Mouse (Mus musculus) skeletal muscle tissue, adult 2 months (tissue): ENCODE results near the gene Ccnt1.

Experiments
- DNase-seq: peaks from one replicate; pipeline ENCODE4 v3.0.0-alpha.2; 2012; ENCODE audit warnings: low read depth, low spot score

Gene Ccnt1

DNA sequence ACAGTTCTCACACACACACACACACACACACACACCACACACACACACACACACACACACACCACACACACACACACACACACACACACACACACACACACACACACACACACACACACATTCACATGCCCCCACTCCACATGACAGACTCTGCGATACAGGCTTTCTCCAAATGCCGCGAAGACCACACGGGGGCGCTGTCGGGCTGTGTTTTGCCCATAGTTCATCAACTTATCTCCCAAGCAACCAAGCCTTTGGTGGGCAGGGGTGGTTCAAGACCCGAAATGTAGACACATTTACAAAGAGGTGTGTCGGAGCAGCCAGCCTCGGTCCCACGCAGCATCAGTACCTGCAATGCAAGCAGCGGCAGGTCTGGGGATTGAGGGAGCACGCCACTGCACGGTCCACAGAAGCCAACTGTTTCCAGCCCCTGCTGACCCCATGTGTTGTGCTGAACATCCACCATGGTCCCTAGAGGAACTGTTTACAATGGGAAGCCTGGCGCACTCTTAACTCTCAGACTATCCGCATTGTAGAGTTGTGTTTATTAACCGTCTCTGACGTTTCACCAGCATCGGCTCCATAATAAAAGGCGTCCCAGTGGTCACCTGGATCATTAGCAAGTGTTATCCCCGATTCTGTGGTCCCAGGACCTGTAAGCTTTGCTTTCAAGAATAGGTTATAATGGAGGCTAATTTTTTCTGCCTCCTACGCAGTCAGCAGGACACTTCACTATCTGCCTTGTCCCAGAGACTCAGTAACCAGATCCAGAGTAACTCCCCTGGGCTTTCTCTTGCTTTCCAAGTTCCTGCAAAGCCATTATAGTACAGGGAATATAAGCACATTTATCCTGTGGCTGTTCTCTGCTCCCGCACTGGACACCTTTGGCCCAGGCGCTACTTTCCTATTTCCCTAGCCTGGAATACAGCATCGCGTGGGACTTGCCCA lies 60.0 kb downstream of the Ccnt1 start:
- peak; percentile 67 for DNase-seq

DNA sequence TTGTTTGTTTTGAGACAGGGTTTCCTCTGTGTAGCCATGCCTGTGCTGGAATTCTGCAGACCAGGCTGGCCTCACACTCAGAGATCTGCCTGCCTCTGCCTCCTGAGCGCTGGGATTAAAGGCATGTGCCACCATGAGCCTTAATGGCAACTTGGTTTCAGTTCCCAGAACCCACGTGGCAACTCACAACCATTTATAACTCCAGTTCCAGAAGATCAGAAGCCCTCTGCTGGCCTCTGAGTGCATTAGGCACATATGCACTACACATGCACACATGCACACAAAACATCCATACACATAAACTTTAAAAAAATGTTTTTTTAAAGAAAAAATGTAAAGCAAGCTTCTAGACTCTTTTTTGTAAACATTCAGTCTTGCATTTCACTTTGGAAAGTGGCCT lies 61.3 kb downstream of the Ccnt1 start:
- no peak for DNase-seq

DNA sequence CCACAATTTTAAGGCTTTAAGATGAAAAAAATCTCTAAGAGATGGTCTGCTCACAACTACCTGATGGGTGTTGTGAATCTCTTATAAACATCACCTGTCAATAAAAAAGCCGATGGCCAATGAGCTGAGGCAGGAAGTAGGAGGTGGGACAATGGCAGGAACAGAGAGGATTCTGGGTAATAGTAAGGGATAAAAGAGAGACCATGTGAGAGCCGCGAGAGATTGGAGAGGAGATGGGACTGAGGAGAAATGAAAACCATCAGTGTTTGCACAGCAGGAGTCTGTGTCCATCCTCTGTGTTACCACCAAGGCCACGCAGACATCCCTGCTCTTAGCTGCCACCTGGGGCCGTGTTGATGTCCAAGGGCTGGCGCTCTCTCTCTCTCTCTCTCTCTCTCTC lies 63.4 kb downstream of the Ccnt1 start:
- no peak for DNase-seq

DNA sequence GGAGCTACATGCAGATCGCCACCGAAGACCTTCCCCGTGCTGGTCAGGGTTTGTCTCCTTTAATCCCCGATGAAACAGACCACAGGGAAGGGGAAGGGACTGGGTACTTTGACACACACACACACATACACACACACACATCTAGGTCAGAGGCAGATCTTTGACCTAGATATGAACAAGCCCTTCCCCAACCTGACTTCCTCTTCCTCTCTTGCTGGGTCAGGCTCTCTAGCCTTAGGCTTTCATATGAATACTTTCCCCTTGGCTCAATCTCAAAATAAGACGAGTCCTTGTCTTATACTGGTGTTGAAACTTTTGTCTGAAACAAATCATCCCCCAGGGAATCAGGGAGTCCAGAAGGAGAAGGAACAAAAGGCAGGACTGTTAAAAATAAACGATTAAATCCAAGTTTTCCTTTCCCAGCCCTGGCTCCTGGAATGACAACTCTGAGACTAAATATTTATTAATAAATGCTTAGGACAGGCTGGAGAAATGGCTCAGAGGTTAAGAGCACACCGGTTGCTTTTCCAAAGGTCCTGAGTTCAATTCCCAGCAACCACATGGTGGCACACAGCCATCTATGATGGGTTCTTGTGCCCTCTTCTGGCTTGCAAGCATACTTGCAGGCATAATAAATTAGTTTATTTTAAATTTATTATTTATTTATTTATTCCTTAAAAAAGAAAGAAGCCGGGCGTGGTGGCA lies 64.3 kb downstream of the Ccnt1 start:
- DNase-seq, result no peak

DNA sequence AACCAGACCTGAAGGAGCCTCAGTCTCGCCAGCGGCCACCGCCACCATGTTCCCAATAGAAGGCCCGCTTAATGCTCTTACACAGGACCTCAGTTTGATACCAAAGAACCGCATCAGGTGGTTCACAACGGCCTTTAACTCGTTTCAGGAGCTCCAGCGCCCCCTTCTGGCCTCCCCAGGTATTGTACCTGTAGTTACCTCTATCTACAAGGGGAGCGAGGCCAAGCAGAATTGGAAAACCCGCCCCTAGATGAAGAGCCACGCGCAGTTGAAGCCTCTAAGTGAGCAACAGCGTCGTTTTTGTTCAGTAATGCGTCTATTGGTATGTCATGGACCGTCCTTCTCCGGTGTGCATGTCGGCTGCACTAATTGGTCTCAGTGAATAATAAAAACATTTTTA lies 66.2 kb downstream of the Ccnt1 start:
- no peak for DNase-seq

DNA sequence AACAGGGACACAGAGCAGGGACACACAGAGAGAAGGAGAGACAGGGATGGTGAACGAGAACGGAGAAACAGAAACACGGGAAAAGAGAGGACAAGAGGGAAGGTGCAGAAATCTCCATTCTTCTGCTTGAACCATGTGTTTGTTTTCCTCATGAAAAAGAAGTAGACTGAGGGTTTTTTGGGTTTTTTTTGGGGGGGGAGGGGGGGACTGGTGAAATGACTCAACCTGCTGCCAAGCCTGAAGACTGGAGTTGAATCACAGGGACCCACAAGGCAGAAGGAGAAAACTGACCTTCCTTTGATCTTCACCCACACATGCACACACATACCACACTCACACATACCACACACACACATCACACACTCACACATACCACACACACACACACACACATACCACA lies 67.4 kb downstream of the Ccnt1 start:
- no peak for DNase-seq

DNA sequence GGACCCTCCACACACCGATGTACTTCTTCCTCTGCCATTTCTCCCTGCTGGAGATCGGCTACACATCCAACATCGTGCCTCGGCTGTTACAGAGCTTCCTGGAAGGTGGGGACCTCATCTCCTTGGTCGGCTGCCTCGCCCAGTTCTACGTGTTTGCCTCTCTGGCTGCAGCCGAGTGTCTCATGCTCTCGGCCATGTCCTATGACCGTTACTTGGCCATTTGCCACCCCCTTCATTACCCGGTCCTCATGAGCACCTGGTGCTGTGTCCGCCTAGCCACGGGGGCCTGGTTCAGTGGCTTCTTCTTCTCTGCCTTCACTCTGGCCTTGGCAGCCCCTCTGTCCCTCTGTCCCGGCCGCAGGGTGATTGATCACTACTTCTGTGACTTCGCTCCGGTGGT lies 73.1 kb downstream of the Ccnt1 start:
- DNase-seq, result no peak

DNA sequence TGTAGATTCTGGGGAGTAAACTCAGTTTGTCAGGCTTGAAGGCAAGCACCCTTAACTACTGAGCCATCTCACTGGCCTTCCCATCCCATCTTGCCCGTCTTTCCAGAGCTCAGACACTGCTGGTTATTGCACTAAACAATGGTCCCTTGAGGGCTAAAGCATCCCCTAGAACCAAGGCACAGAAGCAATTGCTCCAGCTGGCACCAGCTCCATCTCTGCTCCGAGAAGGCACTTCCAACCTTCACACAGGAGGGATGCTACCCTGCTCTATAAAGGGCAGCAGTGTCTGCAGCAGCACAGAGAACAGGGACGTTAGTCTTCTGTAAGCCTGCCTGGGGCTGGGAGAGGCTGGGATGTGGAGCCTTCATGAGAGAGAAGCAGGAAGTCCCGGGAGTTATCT lies 78.6 kb downstream of the Ccnt1 start, which contains the start of gene Olfr279:
TSS of gene Olfr279 (plus strand) at position 301 of the 400 bp plus-strand sequence.
- DNase-seq, result no peak

DNA sequence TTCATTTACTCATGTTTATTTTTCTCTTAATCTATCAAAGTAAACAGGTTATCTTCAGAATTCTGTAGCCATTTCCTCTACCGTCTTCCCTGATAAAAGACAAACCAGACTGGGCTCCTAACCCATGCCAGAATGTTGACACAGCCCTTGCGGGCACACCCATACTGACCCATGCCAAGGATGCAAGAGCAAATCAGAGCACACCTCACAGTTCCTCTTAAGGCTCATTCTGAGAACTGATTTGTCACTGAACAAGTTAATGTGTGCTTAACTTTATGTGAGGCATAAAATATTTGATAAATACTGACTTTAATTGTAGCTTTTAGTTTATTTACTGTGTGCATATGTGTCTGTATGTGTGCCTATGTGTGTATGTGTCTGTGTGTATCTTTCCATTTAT lies 79.4 kb downstream of the Ccnt1 start:
- DNase-seq, result no peak
